Mouse (Mus musculus): ENCODE measurements around the gene Tmed9.

DNA sequence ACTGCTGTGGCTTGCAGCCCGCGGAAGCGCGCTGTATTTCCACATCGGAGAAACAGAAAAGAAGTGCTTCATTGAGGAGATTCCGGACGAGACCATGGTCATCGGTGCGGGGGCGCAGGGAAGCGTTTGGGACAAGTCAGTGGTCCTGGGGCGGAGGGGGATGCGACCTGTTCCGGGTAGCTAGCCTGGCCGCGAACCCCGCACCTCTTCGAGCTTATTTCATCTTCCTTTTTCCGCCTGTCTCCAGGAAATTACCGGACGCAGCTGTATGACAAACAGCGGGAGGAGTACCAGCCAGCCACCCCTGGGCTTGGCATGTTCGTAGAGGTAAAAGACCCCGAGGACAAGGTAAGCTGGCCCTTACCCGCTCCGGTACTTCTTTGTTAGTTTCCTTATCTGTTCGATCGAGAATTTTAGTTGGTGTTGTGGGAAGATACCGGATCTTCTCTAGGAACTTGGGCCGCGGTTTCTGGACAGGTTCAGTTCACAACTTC is 19.8 kb downstream of the Tmed9 start:
- TF ChIP-seq POLR2A (IDR thresholded peaks at IDR 0.05; ENCODE audit: extremely low read depth, insufficient read depth, low read length) (no peak), CTCF (IDR thresholded peaks at IDR 0.05; ENCODE audit: low read depth, low read length) (no peak)

Data from liver, adult 2 months (tissue).